Mouse (Mus musculus) adrenal gland, adult 18-20 months (tissue): ENCODE measurements at regions not wholly inside any gene's neighbourhood (a gene's known extent, or its start where the extent isn't known, plus 50 kb on each side); places are given as distances from the start of the nearest gene placed in this dataset.

Source experiments
- DNase-seq, 2 experiments: peaks; one replicate each; pipeline ENCODE4 v3.0.0; 2021 to 2022; ENCODE audit warnings: low spot score in 2 of 2

- DNase-seq: no peak
Measured at GRCm38 (mm10) chr14:67554897-67555296, 1545.9 kb upstream of the Gulo start.

GRCm38 (mm10) chr14:67550462-67551185 lies 1541.6 kb upstream of the Gulo start:
- DNase-seq: no peak

- DNase-seq: no peak
Measured at GRCm38 (mm10) chr14:67548750-67549149, 1539.7 kb upstream of the Gulo start.

- DNase-seq: no peak
Measured at GRCm38 (mm10) chr14:67545036-67545435, 1536.0 kb upstream of the Gulo start.

GRCm38 (mm10) chr14:67541271-67541711 lies 1532.3 kb upstream of the Gulo start:
- peak in 1 of 2 experiments; percentile 24 for DNase-seq

- no peak for DNase-seq
Measured at GRCm38 (mm10) chr14:67538696-67539095, 1529.7 kb upstream of the Gulo start.

GRCm38 (mm10) chr14:67536787-67537659 lies 1528.0 kb upstream of the Gulo start:
- no peak for DNase-seq

- no peak for DNase-seq
Measured at GRCm38 (mm10) chr14:67506729-67507395, 1497.9 kb upstream of the Gulo start.

- no peak for DNase-seq
Measured at GRCm38 (mm10) chr14:67492086-67492485, 1483.1 kb upstream of the Gulo start.

- DNase-seq: no peak
Measured at GRCm38 (mm10) chr14:67486676-67487075, 1477.7 kb upstream of the Gulo start.

- no peak for DNase-seq
Measured at GRCm38 (mm10) chr14:67485449-67485800, 1476.4 kb upstream of the Gulo start.

GRCm38 (mm10) chr14:67484533-67485448 lies 1475.8 kb upstream of the Gulo start:
- no peak for DNase-seq
